Mouse (Mus musculus) common myeloid progenitor, adult 5-6 weeks (primary cell): Measurements from ENCODE around the gene Smim4. TPM values are rescaled to one million over a fixed set of nuclear protein-coding genes. Genes with fewer than 3 reads are reported as not detected.

Experiments
- ATAC-seq: replicated peaks from 2 replicates; pipeline ENCODE4 v1.8.0; 2016; ENCODE audit warnings: low read depth, mild to moderate bottlenecking, moderate TSS enrichment, inconsistent platforms; ENCODE audit not compliant: poor library complexity, severe bottlenecking
- total RNA-seq: library from RNA; stranded (forward); fragments of 200-1000, 187-1606 nt; gene quantifications from 2 replicates; pipeline ENCODE4 v1.2.3, GENCODE M21; 2017

The Smim4 gene
- total RNA-seq, 1 experiment from 2014 or later, result 23.6 TPM

DNA sequence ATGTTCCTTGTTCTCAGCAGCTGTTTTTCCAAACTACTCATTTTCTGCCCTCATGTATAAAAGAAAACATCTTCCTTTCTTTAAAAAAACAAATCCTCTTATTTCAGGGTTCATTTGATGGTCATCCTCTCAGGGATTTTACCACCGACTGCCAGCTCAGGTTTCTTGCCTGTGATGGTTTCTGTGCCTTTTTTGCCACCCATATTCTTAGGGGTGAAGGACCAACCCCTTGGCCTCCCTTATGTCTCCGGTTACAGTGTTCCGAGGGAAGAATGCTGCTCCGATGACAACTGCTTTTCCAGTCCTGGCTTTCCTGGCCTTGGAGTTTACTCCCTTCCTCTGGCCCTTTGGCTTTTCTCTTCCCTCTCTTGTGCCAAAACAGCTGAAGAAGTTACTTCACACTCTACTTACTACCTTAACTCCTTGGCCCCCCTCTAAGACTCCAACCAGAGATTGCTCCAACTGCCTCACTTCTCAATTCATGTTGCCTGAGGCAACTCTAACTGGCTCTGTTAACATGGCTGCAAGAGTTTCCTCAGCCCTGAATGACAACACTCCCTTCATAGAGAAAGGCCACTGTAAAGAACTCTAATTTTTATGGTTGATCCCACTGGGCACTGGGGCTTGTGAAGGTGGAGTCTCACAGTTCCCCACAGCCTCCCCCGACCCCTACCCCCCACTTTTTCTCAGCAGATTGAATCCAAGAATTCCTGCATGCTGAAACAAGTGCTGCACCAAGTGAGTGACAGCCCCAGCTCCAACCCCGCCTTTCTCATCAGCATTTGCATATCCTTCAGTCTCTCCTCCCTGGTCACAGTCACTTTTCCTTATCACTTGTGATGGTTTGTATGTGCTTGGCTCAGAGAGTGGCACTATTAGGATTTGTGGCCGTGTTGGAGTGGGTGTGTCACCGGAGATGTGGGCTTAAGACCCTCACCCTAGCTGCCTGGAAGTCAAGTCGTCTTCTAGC is 3.4 kb downstream of the Smim4 start:
- ATAC-seq, result no peak

DNA sequence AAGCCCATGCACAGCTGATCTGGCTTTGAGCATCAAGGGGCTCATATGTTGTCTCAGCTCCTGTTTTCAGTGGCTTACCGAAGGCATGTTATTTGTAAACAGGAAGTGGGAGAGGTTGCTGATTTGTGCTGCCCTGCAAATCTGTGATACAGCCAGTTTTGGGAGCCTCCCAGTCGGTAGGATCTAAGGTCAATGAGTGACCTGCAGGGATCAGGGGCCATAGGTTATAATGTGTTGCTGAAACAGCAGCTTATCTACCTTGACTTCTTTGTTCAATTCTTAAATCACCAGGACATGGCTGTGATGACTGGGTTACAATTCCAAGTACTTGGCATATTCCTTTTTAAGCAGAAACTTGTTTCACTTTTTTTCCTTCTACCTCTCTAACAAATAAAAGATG is 13.2 kb downstream of the Smim4 start:
- no peak for ATAC-seq

DNA sequence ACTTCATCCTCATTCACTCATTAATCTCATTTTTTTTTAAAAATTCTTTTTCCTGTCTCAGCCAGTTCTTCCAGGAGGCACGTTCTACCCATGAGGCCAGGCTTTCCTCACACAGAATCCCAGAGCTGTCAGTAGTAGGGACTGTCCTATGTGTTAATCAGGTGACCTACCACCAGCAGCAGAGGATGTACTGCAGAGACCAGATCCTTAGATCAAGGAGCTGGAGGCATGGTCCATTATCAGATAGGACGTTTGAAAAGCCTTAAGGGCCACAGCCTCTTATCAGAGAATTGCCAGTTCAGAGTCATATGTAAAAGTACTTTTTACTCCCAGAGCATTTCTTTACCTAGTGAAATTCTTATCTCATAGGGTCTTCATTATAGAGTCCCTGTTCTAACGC is 14.7 kb downstream of the Smim4 start:
- no peak for ATAC-seq

DNA sequence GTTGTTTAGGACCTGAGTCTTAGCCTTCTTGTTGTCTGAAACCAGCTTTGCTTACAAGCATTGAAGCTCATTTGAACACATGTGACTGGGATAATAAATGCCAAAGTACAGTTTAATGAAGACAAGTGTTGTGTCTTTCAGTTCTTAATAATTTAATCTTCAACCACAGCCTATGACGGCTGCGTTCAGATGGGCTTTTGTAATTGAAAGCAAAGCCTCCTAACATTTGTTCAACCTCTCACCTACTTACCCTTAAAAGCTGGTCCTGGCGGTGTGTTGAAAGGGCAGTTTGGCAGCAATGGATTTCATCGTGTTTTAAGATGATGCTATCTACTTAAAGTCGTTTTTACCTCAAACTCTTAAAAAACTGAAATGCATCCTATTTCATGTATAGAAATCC is 16.6 kb downstream of the Smim4 start:
- no peak for ATAC-seq

DNA sequence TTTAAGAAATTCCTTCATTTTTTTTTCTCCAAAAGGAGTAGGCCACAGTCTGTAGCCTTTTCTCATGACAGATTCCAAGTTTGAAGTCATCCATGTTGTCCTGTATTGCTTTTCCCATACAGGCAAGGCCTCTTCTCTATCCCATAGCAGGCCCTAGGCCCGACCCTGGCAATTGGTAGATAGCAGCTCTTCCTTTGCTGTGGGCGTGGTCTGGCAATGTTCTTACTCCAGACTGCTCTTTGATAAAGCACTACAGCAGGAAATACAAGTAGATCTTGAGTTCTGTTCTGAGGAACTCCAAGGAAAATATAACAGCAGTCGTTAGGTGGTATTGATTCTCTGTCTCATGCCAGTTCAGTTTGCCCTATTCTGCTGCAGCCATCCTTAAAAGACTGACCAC is 18.1 kb downstream of the Smim4 start:
- ATAC-seq, result peak; percentile 65; the same call in 1 of the 2 replicates

DNA sequence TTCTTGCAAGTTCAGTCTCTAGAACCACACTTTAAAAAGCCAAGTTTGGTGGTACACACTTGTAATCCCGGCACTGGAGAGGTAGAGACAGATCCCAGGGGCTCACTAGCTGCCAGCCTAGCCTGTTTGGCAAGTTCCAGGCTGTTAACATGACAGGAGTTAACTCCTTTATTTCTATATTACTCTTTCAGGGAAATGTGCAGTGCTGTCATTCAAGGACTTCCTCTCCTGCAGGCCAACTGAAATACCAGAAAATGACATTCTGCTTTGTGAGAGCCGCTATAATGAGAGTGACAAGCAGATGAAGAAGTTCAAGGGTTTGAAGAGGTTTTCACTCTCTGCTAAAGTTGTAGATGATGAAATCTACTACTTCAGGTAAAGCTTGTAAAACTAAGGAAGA is 23.6 kb downstream of the Smim4 start:
- no peak for ATAC-seq

DNA sequence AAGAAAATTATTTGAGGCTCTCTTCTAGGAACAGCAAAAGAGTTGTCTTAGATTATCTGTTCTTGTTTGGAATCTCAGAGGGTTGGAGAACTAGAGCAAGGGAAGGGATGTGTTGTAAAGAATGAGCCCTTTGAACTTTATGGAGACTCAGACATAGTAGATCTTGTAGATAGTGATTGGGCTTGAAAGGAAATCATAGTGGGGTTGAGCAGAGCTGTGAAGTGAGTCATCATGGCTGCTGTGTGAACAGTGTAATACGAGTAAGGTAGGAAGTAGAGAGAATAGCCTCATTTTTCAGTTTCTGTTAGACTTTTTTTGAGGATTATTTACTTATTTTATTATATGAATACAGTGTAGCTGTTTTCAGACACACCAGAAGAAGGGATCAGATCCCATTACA is 38.8 kb downstream of the Smim4 start:
- no peak for ATAC-seq

DNA sequence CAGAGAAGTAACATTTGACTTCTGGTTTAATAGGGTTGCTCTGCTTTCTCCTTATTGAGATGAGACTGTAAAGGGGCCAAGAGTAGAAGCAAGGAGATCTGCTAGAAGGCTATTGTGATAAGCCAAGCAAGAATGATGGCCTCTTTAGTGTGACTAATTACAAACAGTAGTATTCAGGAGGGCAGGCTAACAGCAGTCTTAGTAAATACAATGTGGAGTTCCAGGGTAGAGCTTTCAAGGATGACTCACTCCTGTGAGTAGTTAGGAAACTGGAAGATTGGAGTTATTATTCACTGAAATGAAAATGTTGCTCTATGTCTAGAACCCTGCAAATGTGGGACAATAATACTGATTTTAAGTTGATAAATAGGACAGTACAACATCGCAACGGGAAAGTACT is 40.2 kb downstream of the Smim4 start:
- no peak for ATAC-seq

DNA sequence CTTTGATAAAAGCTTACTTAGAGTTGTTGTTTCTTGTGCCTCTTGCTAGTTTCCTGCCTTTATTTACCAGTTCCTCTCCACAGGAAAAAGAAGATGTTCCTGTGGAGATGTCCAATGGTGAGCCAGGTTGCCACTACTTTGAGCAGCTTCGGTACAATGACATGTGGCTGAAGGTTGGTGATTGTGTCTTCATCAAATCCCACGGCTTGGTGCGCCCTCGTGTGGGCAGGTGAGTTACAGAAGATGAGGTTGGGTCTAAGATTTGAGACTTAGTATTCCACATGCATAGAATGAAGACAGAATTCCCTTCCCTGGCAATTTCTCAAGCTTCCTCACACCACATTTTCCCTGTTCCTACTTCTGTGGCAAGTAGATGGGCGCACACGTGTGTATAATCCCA is 41.3 kb downstream of the Smim4 start:
- no peak for ATAC-seq

DNA sequence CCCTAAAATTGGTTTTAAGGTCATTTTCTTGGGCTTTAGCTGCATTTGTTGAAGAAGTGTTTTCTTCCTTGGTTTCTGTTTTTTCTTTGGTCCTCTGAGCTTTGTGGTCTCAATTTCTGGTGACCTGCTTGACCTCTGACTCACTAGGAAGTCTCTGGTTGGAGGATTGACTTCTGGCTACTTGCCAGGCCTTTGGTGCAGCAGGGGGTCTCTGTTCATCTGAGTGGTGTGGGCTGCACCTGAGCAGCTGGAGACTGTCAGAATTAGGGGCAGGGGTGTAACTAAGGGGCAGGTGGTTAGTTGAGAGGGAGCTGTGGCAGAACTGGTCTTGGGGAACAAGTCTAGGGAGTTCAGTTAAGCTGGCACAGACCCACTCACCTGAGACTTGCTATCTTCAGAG is 47.6 kb downstream of the Smim4 start:
- ATAC-seq, result no peak

DNA sequence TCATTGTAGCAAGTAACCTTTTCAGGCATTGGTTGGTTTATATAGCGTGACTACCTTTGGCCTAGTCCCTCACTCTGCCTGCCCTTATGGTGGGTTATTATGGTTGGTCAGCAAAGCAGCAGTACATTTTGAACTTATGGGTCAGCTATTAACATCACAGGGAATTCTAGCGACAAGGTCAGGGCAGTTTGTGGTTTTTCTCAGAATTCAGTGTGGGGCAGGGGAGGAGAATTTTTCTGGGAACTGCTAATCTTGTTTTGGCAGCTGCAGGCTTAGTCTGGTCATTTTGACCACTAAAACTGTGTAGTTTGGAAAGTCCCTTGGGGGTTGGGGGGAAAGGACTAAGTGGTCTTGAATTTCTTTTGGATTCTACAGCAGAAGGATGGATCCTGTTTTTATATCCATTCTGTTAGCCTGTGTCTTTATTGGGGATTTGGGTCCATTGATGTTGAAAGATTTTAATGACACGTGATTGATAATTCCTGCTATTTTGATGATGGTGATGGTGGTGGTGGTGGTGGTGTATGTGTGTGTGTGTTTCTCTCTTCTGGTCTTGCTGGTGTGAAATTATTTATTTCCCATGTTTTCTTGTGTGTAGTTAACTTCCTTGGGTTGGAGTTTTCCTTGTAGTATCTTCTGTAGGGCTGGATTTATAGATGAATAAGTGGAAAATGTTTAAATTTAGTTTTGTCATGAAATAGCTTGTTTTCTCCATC is 49.3 kb downstream of the Smim4 start:
- ATAC-seq, result no peak

DNA sequence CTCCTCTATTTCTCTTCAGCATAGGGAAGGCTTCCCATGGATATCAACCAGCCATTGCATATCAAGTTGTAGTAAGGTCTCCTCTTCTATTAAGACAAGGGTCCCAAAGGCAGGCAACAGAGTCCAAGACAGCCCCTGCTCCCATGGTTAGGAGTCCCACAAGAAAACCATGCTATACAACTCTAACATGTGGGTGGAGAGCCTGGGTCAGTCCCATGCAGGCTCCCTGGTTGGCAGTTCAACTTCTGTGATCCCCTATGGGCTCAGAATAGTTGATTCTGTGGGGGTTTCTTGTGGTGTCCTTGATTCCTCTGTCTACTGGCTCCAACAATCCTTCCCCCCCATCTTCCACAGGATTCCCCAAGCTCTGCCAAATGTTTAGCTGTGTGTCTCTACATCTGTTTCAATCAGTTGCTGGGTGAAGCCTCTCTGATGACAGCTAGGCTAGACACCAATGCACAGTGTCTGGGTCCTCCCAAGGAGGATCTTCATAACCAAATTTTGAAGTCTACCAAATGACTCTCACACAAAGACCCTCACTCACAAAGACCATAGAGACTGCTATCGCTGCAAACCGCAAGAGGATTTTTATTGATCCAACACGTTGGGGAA is 50.1 kb downstream of the Smim4 start:
- ATAC-seq, result no peak

DNA sequence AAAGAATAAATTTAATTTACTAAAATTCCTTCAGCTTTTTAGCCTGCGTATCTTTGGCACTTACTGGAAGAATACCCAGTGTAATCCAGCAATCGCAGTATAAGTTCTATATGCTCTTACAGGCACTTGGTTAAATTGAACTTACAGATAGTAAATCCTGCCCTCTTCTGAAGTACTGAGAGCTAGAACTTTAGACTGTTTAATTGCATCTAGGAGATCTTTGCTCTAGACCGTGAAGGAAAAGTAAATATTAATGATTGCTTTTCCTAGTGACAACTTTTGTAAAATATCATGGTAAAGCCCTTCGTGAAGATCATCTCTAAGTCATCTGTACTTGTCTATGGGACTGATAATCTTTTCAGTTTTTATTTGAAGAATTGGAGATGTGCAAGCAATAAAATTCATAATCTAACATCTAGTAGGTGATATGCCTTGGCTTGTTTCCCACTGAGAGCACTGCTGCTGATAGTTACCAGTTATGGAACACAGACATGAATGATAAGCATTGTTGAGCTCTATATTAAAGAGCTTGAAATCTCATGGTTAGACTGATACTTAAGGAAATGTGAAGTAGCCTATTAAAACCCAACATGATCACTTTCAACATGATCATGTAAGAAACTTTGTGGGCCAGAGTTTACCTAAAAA is 59.5 kb downstream of the Smim4 start:
- no peak for ATAC-seq

DNA sequence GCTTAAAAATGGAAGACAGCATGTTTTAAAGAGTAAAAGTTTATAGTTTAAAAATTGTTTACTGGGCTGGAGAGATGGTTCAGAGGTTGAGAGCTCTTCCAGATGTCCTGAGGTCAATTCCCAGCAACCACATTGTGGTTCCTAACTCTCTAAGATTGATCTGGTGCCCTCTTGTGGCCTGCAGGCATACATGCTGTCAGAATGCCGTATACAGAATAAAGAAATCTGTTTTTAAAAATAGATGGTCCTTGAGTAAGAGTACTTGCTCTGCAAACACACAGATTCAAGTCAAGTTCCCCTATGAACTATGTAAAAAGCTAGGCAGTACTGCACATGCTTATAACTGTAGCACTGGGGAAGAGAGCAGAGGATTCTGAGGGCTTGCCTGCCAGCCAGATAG is 66.5 kb downstream of the Smim4 start:
- no peak for ATAC-seq

DNA sequence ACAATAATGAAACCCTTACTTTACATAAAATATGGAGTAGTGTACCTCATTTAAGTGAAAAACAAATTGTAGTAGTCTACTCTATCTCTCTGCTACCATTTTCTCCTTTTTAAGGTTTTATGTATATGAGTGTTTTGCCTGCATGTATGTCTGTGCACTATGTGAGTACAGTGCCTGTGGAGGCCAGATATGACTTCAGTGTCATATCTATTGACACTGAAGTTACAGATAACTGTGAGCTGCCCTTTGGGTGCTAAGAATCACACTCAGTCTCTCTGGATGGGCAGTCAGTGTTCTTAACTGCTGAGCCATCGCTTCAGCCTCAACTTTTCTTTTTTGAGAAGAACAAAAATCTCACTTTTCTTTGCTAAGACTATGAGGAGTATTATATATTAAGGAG is 82.9 kb downstream of the Smim4 start:
- ATAC-seq, result no peak

DNA sequence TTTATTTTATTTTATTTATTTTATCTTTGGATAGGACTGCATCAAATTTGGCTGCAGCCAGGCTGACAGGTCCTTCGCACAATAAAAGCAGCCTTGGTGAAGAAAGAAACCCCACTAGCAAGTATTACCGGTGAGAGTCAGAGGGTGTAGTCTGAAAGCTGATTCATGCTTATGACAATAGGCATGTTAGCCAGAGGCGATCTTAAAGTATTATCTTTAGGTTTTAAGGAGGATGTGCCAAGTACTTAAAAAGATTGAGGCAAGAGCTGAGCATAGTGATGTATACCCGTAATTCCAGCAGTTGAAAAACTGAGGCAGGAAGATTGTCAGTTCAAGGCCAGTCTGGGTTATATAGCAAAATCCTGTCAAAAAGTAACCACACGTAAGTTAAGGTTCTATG is 83.5 kb downstream of the Smim4 start:
- no peak for ATAC-seq

Other genes with a start within 250 kb of the Smim4 start
- gene Mustn1, start 249.8 kb downstream of the Smim4 start, total RNA-seq, result 0.78 TPM in 1 of 2 replicates, not detected in the other
- gene Itih4, start 242.5 kb downstream of the Smim4 start, total RNA-seq, result not detected in 2 replicates
- not detected in 2 replicates for gene Itih3, start 205.2 kb downstream of the Smim4 start, total RNA-seq
- gene Itih1, start 185.7 kb downstream of the Smim4 start, total RNA-seq, result not detected in 2 replicates
- gene Nek4, start 177.6 kb downstream of the Smim4 start, total RNA-seq, result 14.2 and 18.1 TPM in 2 replicates
- 20.5 and 36.3 TPM in 2 replicates for gene Glt8d1, start 127.6 kb downstream of the Smim4 start, total RNA-seq
- 82.0 and 94.8 TPM in 2 replicates for gene Spcs1, start 127.3 kb downstream of the Smim4 start, total RNA-seq
- 83.0 and 120 TPM in 2 replicates for gene Pbrm1, start 109.8 kb downstream of the Smim4 start, total RNA-seq
- 438 and 468 TPM in 2 replicates for gene Gnl3, start 109.8 kb downstream of the Smim4 start, total RNA-seq
- gene Nt5dc2, start 2.1 kb upstream of the Smim4 start, total RNA-seq, result 88.3 and 112 TPM in 2 replicates
- not detected in 2 replicates for gene Stab1, start 39.7 kb upstream of the Smim4 start, total RNA-seq
- not detected in 2 replicates for gene Tnnc1, start 79.4 kb upstream of the Smim4 start, total RNA-seq
- 82.3 and 114 TPM in 2 replicates for gene Nisch, start 88.0 kb upstream of the Smim4 start, total RNA-seq
- gene Sema3g, start 88.9 kb upstream of the Smim4 start, total RNA-seq, result not detected in 2 replicates
- gene Phf7, start 122.4 kb upstream of the Smim4 start, total RNA-seq, result 15.6 and 16.7 TPM in 2 replicates
- gene Bap1, start 122.5 kb upstream of the Smim4 start, total RNA-seq, result 39.8 and 64.6 TPM in 2 replicates
- gene Dnah1, start 194.9 kb upstream of the Smim4 start, total RNA-seq, result 0.10 and 0.23 TPM in 2 replicates
- gene Capn7, start 207.7 kb upstream of the Smim4 start, total RNA-seq, result 53.2 and 59.4 TPM in 2 replicates